Mouse (Mus musculus) heart, adult 8-10 months (tissue): Measurements from ENCODE around the gene Pdlim1. TPM values are rescaled to one million over a fixed set of nuclear protein-coding genes. Genes with fewer than 3 reads are reported as not detected.

Experiments
- DNase-seq: peaks from one replicate; pipeline ENCODE4 v3.0.0; 2022; ENCODE audit warnings: low spot score
- total RNA-seq, 4 experiments: library from RNA; stranded (reverse); gene quantifications; 2 replicates each; pipeline ENCODE4 v1.2.4; 2022

The Pdlim1 gene
- total RNA-seq, 4 experiments from 2014 or later, result 114 to 157 (median 136) TPM

- no peak for DNase-seq
Observed at GRCm38 (mm10) chr19:40284704-40285103, 13.1 kb upstream of the Pdlim1 start.

GRCm38 (mm10) chr19:40283415-40283814 lies 11.8 kb upstream of the Pdlim1 start:
- no peak for DNase-seq

GRCm38 (mm10) chr19:40278372-40279023 lies 6.9 kb upstream of the Pdlim1 start:
- peak; percentile 76 for DNase-seq

- DNase-seq, result no peak
Observed at GRCm38 (mm10) chr19:40277494-40277893, 5.9 kb upstream of the Pdlim1 start.

GRCm38 (mm10) chr19:40275401-40276188 lies 4.0 kb upstream of the Pdlim1 start:
- DNase-seq, result no peak

GRCm38 (mm10) chr19:40272674-40273073 lies 1.0 kb upstream of the Pdlim1 start:
- DNase-seq, result no peak

- no peak for DNase-seq
Observed at GRCm38 (mm10) chr19:40270351-40271307, 1.0 kb downstream of the Pdlim1 start.

- no peak for DNase-seq
Observed at GRCm38 (mm10) chr19:40269526-40269925, 2.1 kb downstream of the Pdlim1 start.

- no peak for DNase-seq
Observed at GRCm38 (mm10) chr19:40268493-40268892, 3.1 kb downstream of the Pdlim1 start.

GRCm38 (mm10) chr19:40267380-40267779 lies 4.3 kb downstream of the Pdlim1 start:
- DNase-seq, result no peak

- no peak for DNase-seq
Observed at GRCm38 (mm10) chr19:40259485-40259884, 12.2 kb downstream of the Pdlim1 start.

GRCm38 (mm10) chr19:40257396-40257795 lies 14.2 kb downstream of the Pdlim1 start:
- no peak for DNase-seq

- DNase-seq, result no peak
Observed at GRCm38 (mm10) chr19:40256376-40257050, 15.1 kb downstream of the Pdlim1 start.

- no peak for DNase-seq
Observed at GRCm38 (mm10) chr19:40255561-40255960, 16.1 kb downstream of the Pdlim1 start.

- no peak for DNase-seq
Observed at GRCm38 (mm10) chr19:40254741-40255140, 16.9 kb downstream of the Pdlim1 start.

GRCm38 (mm10) chr19:40253768-40254167 lies 17.9 kb downstream of the Pdlim1 start:
- DNase-seq, result no peak

- no peak for DNase-seq
Observed at GRCm38 (mm10) chr19:40251115-40251514, 20.5 kb downstream of the Pdlim1 start.

- DNase-seq, result no peak
Observed at GRCm38 (mm10) chr19:40249352-40249751, 22.3 kb downstream of the Pdlim1 start.

- no peak for DNase-seq
Observed at GRCm38 (mm10) chr19:40248476-40248875, 23.2 kb downstream of the Pdlim1 start.

- DNase-seq, result peak; percentile 65
Observed at GRCm38 (mm10) chr19:40247268-40247666, 24.4 kb downstream of the Pdlim1 start.

- DNase-seq, result no peak
Observed at GRCm38 (mm10) chr19:40246646-40247267, 24.9 kb downstream of the Pdlim1 start.
